8 mouse cellular contexts compared by ENCODE assay signal in the genomic region with DNA sequence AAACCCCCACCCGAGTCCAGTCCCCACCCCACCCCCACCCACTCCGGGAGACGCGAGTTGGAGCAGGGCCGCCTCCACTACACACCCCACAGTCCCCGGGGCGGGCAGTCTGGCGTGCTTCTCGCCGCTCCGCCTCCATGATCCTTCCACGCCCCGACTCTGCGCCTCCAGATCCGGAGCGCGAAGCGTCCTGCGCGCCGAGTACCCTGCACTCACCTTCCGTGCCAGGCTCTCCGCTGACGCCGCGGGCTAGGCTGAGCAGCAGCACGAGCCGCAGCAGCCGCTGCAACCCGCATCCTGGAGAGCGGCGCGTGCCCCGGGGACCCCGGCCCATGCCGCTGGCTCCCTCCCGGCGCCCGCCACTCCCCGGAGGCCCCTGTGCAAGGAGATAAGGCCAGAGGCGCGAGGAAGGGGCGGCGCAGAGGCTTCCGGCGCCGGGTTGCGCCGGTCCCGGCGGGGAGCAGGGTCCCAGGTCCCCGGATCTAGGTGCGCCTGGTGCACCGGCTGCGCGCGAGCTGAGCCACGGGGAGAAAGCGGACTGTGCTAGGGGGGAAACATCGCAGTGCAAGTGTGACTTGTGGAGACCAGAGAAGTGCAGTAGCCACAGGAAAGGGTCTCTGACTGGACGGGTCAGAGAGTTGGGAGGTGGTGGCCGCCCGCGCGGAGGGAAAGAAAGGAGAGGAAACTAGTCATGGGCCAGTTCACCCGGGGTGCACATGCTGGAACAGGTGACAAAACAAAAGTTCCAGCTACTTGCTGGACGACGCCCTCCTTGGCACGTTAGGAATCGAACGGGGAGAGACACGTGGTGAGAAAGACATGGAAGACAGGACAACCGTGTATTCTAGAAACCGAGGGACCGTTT. TPM values are rescaled to one million over a fixed set of nuclear protein-coding genes. Genes with fewer than 3 reads are reported as not detected.
A peak's percentile ranks its signal among the peaks of the same experiment; 100 is the strongest.
DNase-seq lines count a peak whose midpoint lies in the region; ATAC-seq and TF ChIP-seq lines count a peak whose summit lies in the region.

A gene (minus strand): TSS at position 644 of the 865 bp plus-strand sequence.

- DNase-seq in cerebellum, postnatal 10 days, result peak; percentile 68 to 76
- DNase-seq in cerebellum, adult 9-11 months, result no peak
- DNase-seq in liver, adult 2 months (ENCODE audit: extremely low read depth, low read depth, low spot score), result peak; percentile 82
- DNase-seq in midbrain, postnatal 0 days (ENCODE audit: low spot score), result peak; percentile 46
- peak; percentile 74 to 80 for DNase-seq in spleen, postnatal 36 days (ENCODE audit: low spot score in 2 of 2)

- no peaks in the 10 kb centered on the region; the same call in 1 of the 2 replicates for H3K79me2 ChIP-seq in liver, adult 2 months (ENCODE audit: control insufficient read depth, insufficient read depth, low read length)

- peaks cover 14% of the 10 kb centered on the region; the same call in 1 of the 2 replicates for H3K27me3 ChIP-seq in embryonic facial prominence, embryonic 15.5 days
- H3K27me3 ChIP-seq in heart, embryonic 11.5 days (ENCODE audit: control insufficient read depth, insufficient read depth, low read length), result no peaks in the 10 kb centered on the region
- H3K27me3 ChIP-seq in kidney, embryonic 14.5 days (ENCODE audit: control insufficient read depth, insufficient read depth, low read length), result 0 out of 2 replicates have a peak, but pooled peaks cover 3% of the 10 kb centered on the region
- H3K27me3 ChIP-seq in liver, adult 2 months (ENCODE audit: control insufficient read depth, insufficient read depth, low read length), result no peaks in the 10 kb centered on the region
- peaks cover 8% of the 10 kb centered on the region; the same call in 1 of the 2 replicates for H3K27me3 ChIP-seq in midbrain, postnatal 0 days (ENCODE audit: insufficient read depth, low read length)

- H3K4me3 ChIP-seq in embryonic facial prominence, embryonic 15.5 days (replicated peaks), result peak within 1 kb of the TSS; percentile 65
- H3K4me3 ChIP-seq in heart, embryonic 11.5 days (ENCODE audit: low read depth, low read length), result peak within 1 kb of the TSS; percentile 71
- H3K4me3 ChIP-seq in kidney, embryonic 14.5 days (ENCODE audit: low read length), result peak within 1 kb of the TSS; percentile 68
- H3K4me3 ChIP-seq in liver, adult 2 months (ENCODE audit: insufficient read depth, low read depth, low read length), result peak within 1 kb of the TSS; percentile 65
- peak within 1 kb of the TSS; percentile 64 for H3K4me3 ChIP-seq in midbrain, postnatal 0 days (ENCODE audit: low read depth, low read length)

- peak within 1 kb of the TSS; percentile 66 for H3K9ac ChIP-seq in embryonic facial prominence, embryonic 15.5 days
- H3K9ac ChIP-seq in heart, embryonic 11.5 days (ENCODE audit: low read depth, low read length), result peak within 1 kb of the TSS; percentile 89
- H3K9ac ChIP-seq in kidney, embryonic 14.5 days (ENCODE audit: low read depth, low read length), result peak within 1 kb of the TSS; percentile 83
- H3K9ac ChIP-seq in liver, adult 2 months (ENCODE audit: low read depth, low read length), result peak within 1 kb of the TSS; percentile 81
- H3K9ac ChIP-seq in midbrain, postnatal 0 days (replicated peaks; ENCODE audit: low read length, poor library complexity, severe bottlenecking), result peak within 1 kb of the TSS; percentile 66

- ATAC-seq in embryonic facial prominence, embryonic 15.5 days (ENCODE audit: insufficient number of reproducible peaks, low FRiP score, low TSS enrichment, low read depth), result peak; percentile 85
- peak; percentile 85 for ATAC-seq in heart, embryonic 11.5 days (replicated peaks; ENCODE audit: insufficient number of reproducible peaks, low FRiP score, low TSS enrichment)
- ATAC-seq in kidney, embryonic 14.5 days (ENCODE audit: low FRiP score, low TSS enrichment), result peak; percentile 88
- peak; percentile 84 for ATAC-seq in midbrain, postnatal 0 days (ENCODE audit: low FRiP score)

- no peak for TF ChIP-seq CTCF in liver, adult 2 months (IDR thresholded peaks at IDR 0.05; ENCODE audit: low read depth, low read length)
- TF ChIP-seq CTCF in midbrain, postnatal 0 days (IDR thresholded peaks at IDR 0.05), result no peak

- TF ChIP-seq POLR2A in liver, adult 2 months (IDR thresholded peaks at IDR 0.05; ENCODE audit: extremely low read depth, insufficient read depth, low read length), result peak; percentile 73

- H3K36me3 ChIP-seq in embryonic facial prominence, embryonic 15.5 days, result no peaks in the 10 kb centered on the region
- H3K36me3 ChIP-seq in heart, embryonic 11.5 days (ENCODE audit: control insufficient read depth, insufficient read depth, low read length), result no peaks in the 10 kb centered on the region
- H3K36me3 ChIP-seq in kidney, embryonic 14.5 days (ENCODE audit: control insufficient read depth, insufficient read depth, low read length), result no peaks in the 10 kb centered on the region
- H3K36me3 ChIP-seq in liver, adult 2 months (ENCODE audit: control insufficient read depth, insufficient read depth, low read length), result no peaks in the 10 kb centered on the region
- H3K36me3 ChIP-seq in midbrain, postnatal 0 days (ENCODE audit: insufficient read depth, low read length), result no peaks in the 10 kb centered on the region

- WGBS in embryonic facial prominence, embryonic 15.5 days, result under 1% methylated on average over 75 of the region's 75 CpGs
- under 1% methylated on average over 73 of the region's 75 CpGs for WGBS in heart, embryonic 11.5 days (ENCODE audit: insufficient replicate concordance)
- under 1% methylated on average over 75 of the region's 75 CpGs for WGBS in kidney, embryonic 14.5 days
- under 1% methylated on average over 70 of the region's 75 CpGs for WGBS in liver, adult 2 months
- 1% methylated on average over 74 of the region's 75 CpGs for WGBS in midbrain, postnatal 0 days

- H3K4me1 ChIP-seq in embryonic facial prominence, embryonic 15.5 days, result peaks cover 14% of the 10 kb centered on the region; the same call in 1 of the 2 replicates
- 0 out of 2 replicates have a peak, but pooled peaks cover 7% of the 10 kb centered on the region for H3K4me1 ChIP-seq in heart, embryonic 11.5 days (ENCODE audit: control insufficient read depth, insufficient read depth, low read length)
- H3K4me1 ChIP-seq in kidney, embryonic 14.5 days (ENCODE audit: control insufficient read depth, insufficient read depth, low read length), result peaks cover 6% of the 10 kb centered on the region; the same call in 1 of the 2 replicates
- H3K4me1 ChIP-seq in liver, adult 2 months (ENCODE audit: control insufficient read depth, insufficient read depth, low read length), result peaks cover 13% of the 10 kb centered on the region
- no peaks in the 10 kb centered on the region for H3K4me1 ChIP-seq in midbrain, postnatal 0 days (ENCODE audit: insufficient read depth, low read length)

- H3K9me3 ChIP-seq in embryonic facial prominence, embryonic 15.5 days (replicated peaks), result no peaks in the 10 kb centered on the region
- no peaks in the 10 kb centered on the region for H3K9me3 ChIP-seq in heart, embryonic 11.5 days (replicated peaks; ENCODE audit: control insufficient read depth, low read length)
- no peaks in the 10 kb centered on the region for H3K9me3 ChIP-seq in kidney, embryonic 14.5 days (ENCODE audit: control insufficient read depth, low read length)
- H3K9me3 ChIP-seq in midbrain, postnatal 0 days (ENCODE audit: low read length), result no peaks in the 10 kb centered on the region

- peak within 1 kb of the TSS; percentile 100 for H3K4me2 ChIP-seq in embryonic facial prominence, embryonic 15.5 days (replicated peaks)
- peak within 1 kb of the TSS; percentile 98 for H3K4me2 ChIP-seq in heart, embryonic 11.5 days
- H3K4me2 ChIP-seq in kidney, embryonic 14.5 days (replicated peaks; ENCODE audit: low read depth, low read length), result peak within 1 kb of the TSS; percentile 100
- H3K4me2 ChIP-seq in midbrain, postnatal 0 days (ENCODE audit: low read depth, low read length, poor library complexity, severe bottlenecking), result peak within 1 kb of the TSS; percentile 99

- H3K27ac ChIP-seq in embryonic facial prominence, embryonic 15.5 days (replicated peaks), result peak within 1 kb of the TSS; percentile 68
- peak within 1 kb of the TSS; percentile 71 for H3K27ac ChIP-seq in heart, embryonic 11.5 days (ENCODE audit: low read depth, low read length)
- H3K27ac ChIP-seq in kidney, embryonic 14.5 days (ENCODE audit: low read depth, low read length), result peak within 1 kb of the TSS; percentile 80
- H3K27ac ChIP-seq in liver, adult 2 months (replicated peaks; ENCODE audit: insufficient read depth, low read depth, low read length), result peak within 1 kb of the TSS; percentile 79
- no peak within 1 kb of the TSS for H3K27ac ChIP-seq in midbrain, postnatal 0 days (ENCODE audit: low read depth, low read length)

RNA-seq across cellular contexts. Expression of the gene that starts here (rescaled TPM):
- 3.7 and 4.4 TPM in 2 replicates for polyA plus RNA-seq in embryonic facial prominence, embryonic 15.5 days (2015; fragmentation: Nextera tagmentation; extraction: Ambion mirVana)
- polyA plus RNA-seq in heart, embryonic 11.5 days (2014; fragmentation: Nextera tagmentation; extraction: Ambion mirVana), result 5.4 and 7.0 TPM in 2 replicates
- 5.5 and 8.3 TPM in 2 replicates for polyA plus RNA-seq in kidney, embryonic 14.5 days (2014; fragmentation: Nextera tagmentation; extraction: Ambion mirVana)
- 9.7 and 14.8 TPM in 2 replicates for total RNA-seq in liver, adult 2 months (2014; rRNA removed)
- polyA plus RNA-seq in liver, adult 2 months (2012; rRNA removed), result 5.4 and 5.5 TPM in 2 replicates
- 8.6 and 8.9 TPM in 2 replicates for total RNA-seq in midbrain, postnatal 0 days (2014; rRNA removed)
- polyA plus RNA-seq in midbrain, postnatal 0 days (2015; fragmentation: Nextera tagmentation; extraction: Ambion mirVana), result 2.0 and 2.2 TPM in 2 replicates
